Mouse (Mus musculus) heart, embryonic 10.5 days (tissue): Measurements from ENCODE around the gene Wdr54. TPM values are rescaled to one million over a fixed set of nuclear protein-coding genes. Genes with fewer than 3 reads are reported as not detected.

Experiments
- DNase-seq: peaks from one replicate; pipeline ENCODE4 v3.0.0-alpha.2; 2017; ENCODE audit warnings: low spot score
- H3K27ac ChIP-seq: fragments of 300-500 bp; sonication (generic); 2 replicates; pipeline ENCODE4 v1.5.1; 2016; ENCODE audit warnings: mild to moderate bottlenecking
- H3K27me3 ChIP-seq: fragments of 300-500 bp; sonication (generic); 2 replicates; pipeline ENCODE4 v1.6.1; 2016; ENCODE audit warnings: mild to moderate bottlenecking; ENCODE audit not compliant: poor library complexity, insufficient read depth, severe bottlenecking
- H3K36me3 ChIP-seq: fragments of 300-500 bp; sonication (generic); 2 replicates; pipeline ENCODE4 v1.6.1; 2016; ENCODE audit warnings: mild to moderate bottlenecking, moderate library complexity
- H3K4me1 ChIP-seq: fragments of 300-500 bp; sonication (generic); 2 replicates; pipeline ENCODE4 v1.6.1; 2016; ENCODE audit warnings: mild to moderate bottlenecking
- H3K4me3 ChIP-seq: fragments of 300-500 bp; sonication (generic); 2 replicates; pipeline ENCODE4 v1.5.1; 2016; ENCODE audit warnings: mild to moderate bottlenecking, moderate library complexity
- H3K9me3 ChIP-seq: fragments of 300-500 bp; sonication (generic); 2 replicates; pipeline ENCODE4 v1.6.1; 2016; ENCODE audit warnings: mild to moderate bottlenecking, moderate library complexity
- WGBS: fragments of 180-500 bp; shearing (Covaris S2); methylation state at CpG from one replicate; pipeline ENCODE4 v1.1.7; 2016; 5-methylcytosine and 5-hydroxymethylcytosine counted together
- polyA plus RNA-seq: library from polyadenylated mRNA; unstranded; fragments of >200 nt; fragmentation: Nextera tagmentation; extraction: Ambion mirVana; gene quantifications from 2 replicates; pipeline ENCODE4 v1.2.1, GENCODE M21; 2016

Wdr54 gene
- polyA plus RNA-seq, 1 experiment from 2014 or later = 7.3 TPM

GRCm38 (mm10) chr6:83135571-83136161 is 20.5 kb downstream of the Wdr54 start:
- H3K27me3 ChIP-seq = peaks cover 15% of the 10 kb centered on the region
- H3K4me1 ChIP-seq = peaks cover 41% of the 10 kb centered on the region
- H3K27ac ChIP-seq = peak overlapping the region; percentile 99
- DNase-seq = no peak
- no peaks in the 10 kb centered on the region for H3K9me3 ChIP-seq
- no peaks in the 10 kb centered on the region for H3K36me3 ChIP-seq
- peak overlapping the region; percentile 79 for H3K4me3 ChIP-seq
- 4% methylated on average over 37 of the region's 37 CpGs for WGBS

DNA sequence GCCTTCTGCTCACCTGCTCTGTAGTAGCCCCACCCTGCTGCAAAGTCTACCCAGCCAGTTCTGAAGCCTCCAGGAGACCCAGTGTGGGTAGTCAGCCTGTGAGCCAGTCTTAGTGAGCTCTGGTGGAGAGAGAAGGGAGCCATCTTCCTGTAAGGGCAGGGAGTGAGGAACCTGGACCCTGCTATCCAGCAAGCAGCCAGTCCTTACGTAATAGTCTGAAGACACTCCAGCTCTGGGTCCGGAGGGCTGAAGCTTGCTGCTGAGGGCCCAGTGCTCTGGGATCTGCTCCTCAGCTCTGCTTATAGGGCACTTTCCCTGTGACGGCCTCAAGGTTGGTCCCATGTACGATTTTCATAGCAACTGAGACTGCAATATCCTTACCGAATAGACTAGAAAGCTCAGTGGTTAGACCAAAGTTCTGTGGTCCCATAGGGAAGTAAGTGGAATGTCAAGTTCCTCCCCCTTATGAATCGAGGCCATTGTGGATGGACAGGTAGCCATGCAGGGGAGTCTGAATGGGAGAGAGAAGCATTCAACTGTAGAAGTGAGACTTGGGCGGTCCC is 21.2 kb downstream of the Wdr54 start, which contains the start of gene Rtkn:
Gene Rtkn, plus strand, starts transcription at position 513 of the 563 bp plus-strand sequence.
- Histone ChIP-seq H3K27ac (peak within 1 kb of the TSS; percentile 99), H3K4me3 (peak within 1 kb of the TSS; percentile 79), H3K9me3 (no peaks in the 10 kb centered on the region), H3K36me3 (no peaks in the 10 kb centered on the region), H3K27me3 (peaks cover 15% of the 10 kb centered on the region), H3K4me1 (peaks cover 41% of the 10 kb centered on the region)
- 57% methylated on average over 7 of the region's 7 CpGs for WGBS
- no peak for DNase-seq

GRCm38 (mm10) chr6:83134226-83134625 is 22.0 kb downstream of the Wdr54 start:
- peaks cover 15% of the 10 kb centered on the region for H3K27me3 ChIP-seq
- WGBS = 70% methylated on average over 3 of the region's 3 CpGs
- H3K9me3 ChIP-seq = no peaks in the 10 kb centered on the region
- no peak overlapping the region for H3K4me3 ChIP-seq
- peaks cover 38% of the 10 kb centered on the region for H3K4me1 ChIP-seq
- no peak overlapping the region for H3K27ac ChIP-seq
- no peaks in the 10 kb centered on the region for H3K36me3 ChIP-seq
- no peak for DNase-seq

DNA sequence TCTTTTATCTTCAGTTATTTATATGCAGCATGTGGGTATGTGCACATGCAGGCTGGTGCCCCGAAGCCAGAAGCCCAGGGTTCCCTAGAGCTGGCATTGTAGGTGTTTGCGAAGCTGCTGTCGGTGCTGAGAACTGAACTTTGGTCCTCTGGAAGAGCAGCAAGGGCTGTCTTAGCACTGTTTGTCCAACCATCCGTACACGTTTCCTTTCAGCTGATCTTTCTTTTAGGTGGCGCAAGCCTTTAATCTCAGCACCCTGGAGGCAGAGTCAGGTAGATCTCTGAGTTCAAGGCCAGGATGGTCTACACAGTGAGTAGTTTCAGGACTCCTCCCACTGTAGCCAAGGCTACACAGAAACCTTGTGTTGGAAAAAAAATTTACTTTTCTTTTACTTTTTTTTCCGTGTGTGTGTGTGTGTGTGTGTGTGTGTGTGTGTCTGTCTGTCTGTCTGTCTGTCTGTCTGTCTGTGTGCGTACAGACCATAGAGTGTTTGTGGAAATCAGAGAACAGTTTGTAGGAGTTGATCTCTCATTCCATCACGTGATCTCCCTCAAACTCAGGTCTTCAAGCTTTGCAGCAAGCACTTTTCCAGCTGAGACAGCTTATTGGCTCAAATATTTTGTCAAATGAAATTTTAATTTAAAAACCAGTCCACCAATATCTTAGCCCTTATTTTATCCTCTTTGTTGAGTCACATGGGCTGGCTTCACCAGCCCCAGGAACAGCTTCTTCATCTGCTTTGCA is 23.8 kb downstream of the Wdr54 start:
- no peak overlapping the region for H3K4me3 ChIP-seq
- WGBS = 82% methylated on average over 9 of the region's 9 CpGs
- no peak for DNase-seq
- no peak overlapping the region for H3K27ac ChIP-seq
- H3K36me3 ChIP-seq = no peaks in the 10 kb centered on the region
- H3K9me3 ChIP-seq = no peaks in the 10 kb centered on the region
- peaks cover 15% of the 10 kb centered on the region for H3K27me3 ChIP-seq
- peaks cover 21% of the 10 kb centered on the region for H3K4me1 ChIP-seq

DNA sequence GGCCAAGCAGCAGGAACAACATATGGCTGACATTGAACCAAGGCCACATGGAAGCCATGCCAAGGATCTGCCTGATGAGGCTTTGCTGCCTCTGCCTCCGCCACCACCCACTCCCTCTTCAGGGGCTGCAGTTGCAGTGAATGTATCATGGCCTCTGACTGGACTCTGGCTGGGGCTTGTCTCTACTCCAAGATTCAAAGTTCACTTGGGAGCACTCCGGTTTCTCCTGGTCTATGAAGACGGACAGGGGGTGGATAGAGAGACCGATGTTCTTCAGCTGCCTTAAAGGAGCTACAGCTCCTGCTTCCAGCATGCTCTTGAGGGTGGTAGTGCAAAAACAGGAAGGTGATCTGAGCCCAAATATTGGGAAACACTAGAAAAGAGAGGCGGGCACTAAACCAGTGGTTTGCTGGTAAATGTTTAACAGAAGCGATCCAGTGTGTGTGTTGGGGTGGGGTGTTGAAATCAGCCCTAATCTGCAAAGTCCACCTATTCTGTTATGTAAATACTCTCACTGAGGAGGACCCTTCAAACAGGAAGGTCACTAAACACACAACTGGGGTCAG is 24.6 kb downstream of the Wdr54 start:
- H3K27me3 ChIP-seq = peaks cover 15% of the 10 kb centered on the region
- no peak overlapping the region for H3K4me3 ChIP-seq
- DNase-seq = no peak
- no peak overlapping the region for H3K27ac ChIP-seq
- peaks cover 13% of the 10 kb centered on the region for H3K4me1 ChIP-seq
- H3K9me3 ChIP-seq = no peaks in the 10 kb centered on the region
- 76% methylated on average over 6 of the region's 6 CpGs for WGBS
- H3K36me3 ChIP-seq = no peaks in the 10 kb centered on the region

DNA sequence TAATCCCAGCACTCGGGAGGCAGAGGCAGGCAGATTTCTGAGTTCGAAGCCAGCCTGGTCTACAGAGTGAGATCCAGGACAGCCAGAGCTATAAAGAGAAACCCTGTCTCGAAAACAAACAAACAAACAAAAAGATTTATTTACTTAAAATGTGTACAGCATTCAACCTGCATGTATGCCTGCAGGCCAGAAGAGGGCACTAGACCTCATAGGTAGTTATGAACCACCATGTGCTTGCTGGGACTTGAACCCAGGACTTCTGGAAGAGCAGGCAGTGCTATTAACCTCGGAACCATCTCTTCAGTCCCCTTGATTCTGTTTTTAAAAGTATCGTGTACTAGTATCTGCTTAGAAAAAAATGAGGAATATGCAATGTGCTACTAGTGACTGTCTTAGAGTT is 28.8 kb downstream of the Wdr54 start:
- H3K36me3 ChIP-seq = no peaks in the 10 kb centered on the region
- no peaks in the 10 kb centered on the region for H3K27me3 ChIP-seq
- 92% methylated on average over 5 of the region's 5 CpGs for WGBS
- no peaks in the 10 kb centered on the region for H3K9me3 ChIP-seq
- H3K4me1 ChIP-seq = peaks cover 24% of the 10 kb centered on the region
- H3K4me3 ChIP-seq = no peak overlapping the region
- no peak for DNase-seq
- H3K27ac ChIP-seq = no peak overlapping the region

- no peaks in the 10 kb centered on the region for H3K27me3 ChIP-seq
- no peaks in the 10 kb centered on the region for H3K9me3 ChIP-seq
- H3K4me3 ChIP-seq = peak within 1 kb of the TSS; percentile 78
- DNase-seq = no peak
- H3K4me1 ChIP-seq = peaks cover 37% of the 10 kb centered on the region
- 30% methylated on average over 5 of the region's 5 CpGs for WGBS
- no peaks in the 10 kb centered on the region for H3K36me3 ChIP-seq
- peak within 1 kb of the TSS; percentile 90 for H3K27ac ChIP-seq
Measured at GRCm38 (mm10) chr6:83125331-83125730, 30.9 kb downstream of the Wdr54 start, which contains the start of gene Ino80b. Gene Ino80b (minus strand): TSS chr6:83125431.

DNA sequence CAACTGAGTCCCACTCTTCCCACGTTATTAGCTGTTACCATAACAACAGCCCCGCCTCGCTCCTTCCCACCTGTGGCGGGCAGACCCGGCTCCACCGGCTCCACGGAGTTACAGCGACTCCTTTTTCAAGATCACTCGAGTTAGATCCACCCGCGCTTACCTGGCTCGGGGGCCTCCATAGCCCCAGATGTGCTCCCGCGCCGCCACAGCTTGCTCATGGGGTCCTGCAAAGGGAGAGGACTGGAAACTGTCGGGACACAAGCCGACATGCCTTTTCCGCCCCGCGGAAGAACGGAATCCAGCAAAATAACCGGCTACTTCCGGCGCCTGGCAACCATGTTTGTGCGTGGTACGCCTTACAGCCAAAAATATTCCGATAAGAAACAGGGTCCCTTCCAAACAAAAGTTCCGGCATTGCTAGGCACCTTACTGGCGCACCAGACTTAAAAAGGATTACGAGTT is 31.3 kb downstream of the Wdr54 start:
- H3K4me3 ChIP-seq = peak overlapping the region; percentile 78
- peak; percentile 95 for DNase-seq
- peaks cover 42% of the 10 kb centered on the region for H3K4me1 ChIP-seq
- H3K36me3 ChIP-seq = no peaks in the 10 kb centered on the region
- WGBS = under 1% methylated on average over 30 of the region's 30 CpGs
- H3K27me3 ChIP-seq = no peaks in the 10 kb centered on the region
- no peaks in the 10 kb centered on the region for H3K9me3 ChIP-seq
- peak overlapping the region; percentile 90 for H3K27ac ChIP-seq

GRCm38 (mm10) chr6:83122961-83123360 is 33.2 kb downstream of the Wdr54 start:
- Histone ChIP-seq H3K4me3 (peak overlapping the region; percentile 91; the same call in 1 of the 2 replicates), H3K4me1 (peaks cover 50% of the 10 kb centered on the region), H3K27ac (no peak overlapping the region), H3K27me3 (no peaks in the 10 kb centered on the region), H3K9me3 (no peaks in the 10 kb centered on the region), H3K36me3 (peaks cover 18% of the 10 kb centered on the region)
- WGBS = 88% methylated on average over 5 of the region's 5 CpGs
- no peak for DNase-seq

GRCm38 (mm10) chr6:83121863-83122710 is 34.1 kb downstream of the Wdr54 start:
- Histone ChIP-seq H3K4me3 (peak overlapping the region; percentile 91), H3K36me3 (peaks cover 26% of the 10 kb centered on the region), H3K4me1 (peaks cover 53% of the 10 kb centered on the region), H3K9me3 (no peaks in the 10 kb centered on the region), H3K27ac (peak overlapping the region; percentile 98), H3K27me3 (no peaks in the 10 kb centered on the region)
- DNase-seq = no peak
- WGBS = 1% methylated on average over 47 of the region's 52 CpGs

- Histone ChIP-seq H3K36me3 (peaks cover 30% of the 10 kb centered on the region), H3K4me3 (peak within 1 kb of the TSS; percentile 91), H3K27me3 (no peaks in the 10 kb centered on the region), H3K9me3 (no peaks in the 10 kb centered on the region), H3K4me1 (peaks cover 62% of the 10 kb centered on the region), H3K27ac (peak within 1 kb of the TSS; percentile 98)
- peak; percentile 100 for DNase-seq
- under 1% methylated on average over 38 of the region's 38 CpGs for WGBS
Measured at GRCm38 (mm10) chr6:83120930-83121862, 35.0 kb downstream of the Wdr54 start, which contains the start of gene Wbp1. Gene Wbp1 (minus strand): TSS chr6:83121559.
